Mouse (Mus musculus) layer of hippocampus, adult 2 months (tissue): ENCODE data around the gene Sars. TPM values are rescaled to one million over a fixed set of nuclear protein-coding genes. Genes with fewer than 3 reads are reported as not detected.
A peak's percentile ranks its signal among the peaks of the same experiment; 100 is the strongest.

ENCODE experiments used
- DNase-seq, 2 experiments: peaks; one replicate each; pipeline ENCODE4 v3.0.0; 2022; ENCODE audit warnings: low spot score in 2 of 2
- H3K27ac ChIP-seq: fragments of 200-600 bp; 2 replicates; pipeline ENCODE4 v1.8.1; 2022
- H3K4me3 ChIP-seq: fragments of 200-600 bp; 2 replicates; pipeline ENCODE4 v1.8.1; 2022; ENCODE audit warnings: mild to moderate bottlenecking
- CTCF ChIP-seq: fragments of 200-600 bp; conservative IDR thresholded peaks from 2 replicates; pipeline ENCODE4 v1.8.1; 2022; ENCODE audit warnings: antibody characterized with exemption, mild to moderate bottlenecking, moderate library complexity
- long read RNA-seq, 2 experiments: library from polyadenylated mRNA; stranded (forward); transcript quantifications; one replicate each; pipeline ENCODE4 v2.0.0; 2021; ENCODE audit warnings: borderline mapping rate in 2 of 2
- total RNA-seq, 2 experiments: library from RNA; stranded (reverse); gene quantifications; 2 replicates each; pipeline ENCODE4 v1.2.3; 2021

Sars gene
- total RNA-seq: 100 to 1,000 TPM; 198 to 213 TPM
- long read RNA-seq, experiment 1, transcript Sars-202 (12 exons, 1,866 nt): minor isoform, 19 of 137 reads
- long read RNA-seq, experiment 1, transcript Sars-201 (11 exons, 3,570 nt): major isoform, 73 of 137 reads
- long read RNA-seq, experiment 1, partial matches to known transcripts: 20 of 137 reads
- long read RNA-seq, experiment 1, other reads (novel, unspliced or antisense): 25 of 137 reads
- long read RNA-seq, experiment 2, transcript Sars-201 (11 exons, 3,570 nt): major isoform, 104 of 175 reads
- long read RNA-seq, experiment 2, transcript Sars-202 (12 exons, 1,866 nt): minor isoform, 22 of 175 reads
- long read RNA-seq, experiment 2, partial matches to known transcripts: 25 of 175 reads
- long read RNA-seq, experiment 2, other reads (novel, unspliced or antisense): 24 of 175 reads

- Histone ChIP-seq H3K4me3 (peak within 1 kb of the TSS; percentile 73), H3K27ac (peak within 1 kb of the TSS; percentile 95)
- TF ChIP-seq CTCF: peak; percentile 79
- peak; percentile 86 to 90 for DNase-seq
Observed at GRCm38 (mm10) chr3:108444698-108445365, at the start of gene Sars. Gene Sars (minus strand): TSS chr3:108445209.

GRCm38 (mm10) chr3:108489968-108490367, 45.0 kb upstream of the Sars start:
- no peak for DNase-seq
- H3K4me3 ChIP-seq: no peak overlapping the region
- no peak overlapping the region for H3K27ac ChIP-seq
- TF ChIP-seq CTCF: peak; percentile 65

GRCm38 (mm10) chr3:108484749-108485148, 39.7 kb upstream of the Sars start:
- DNase-seq: no peak
- TF ChIP-seq CTCF: no peak
- Histone ChIP-seq H3K27ac (no peak overlapping the region), H3K4me3 (no peak overlapping the region)

GRCm38 (mm10) chr3:108478800-108479199, 33.8 kb upstream of the Sars start:
- no peak for DNase-seq
- no peak for TF ChIP-seq CTCF
- Histone ChIP-seq H3K4me3 (no peak overlapping the region), H3K27ac (no peak overlapping the region)

- no peak overlapping the region for H3K27ac ChIP-seq
- no peak overlapping the region for H3K4me3 ChIP-seq
- no peak for DNase-seq
- TF ChIP-seq CTCF: no peak
Observed at GRCm38 (mm10) chr3:108476761-108477619, 32.0 kb upstream of the Sars start.

- no peak for DNase-seq
- no peak for TF ChIP-seq CTCF
Observed at GRCm38 (mm10) chr3:108475496-108475895, 30.5 kb upstream of the Sars start.

GRCm38 (mm10) chr3:108474969-108475368, 30.0 kb upstream of the Sars start:
- DNase-seq: no peak
- no peak overlapping the region for H3K27ac ChIP-seq
- H3K4me3 ChIP-seq: no peak overlapping the region
- TF ChIP-seq CTCF: no peak

More at GRCm38 (mm10) chr3:108475496-108475895, 30.5 kb upstream of the Sars start:
- Histone ChIP-seq H3K27ac (no peak overlapping the region), H3K4me3 (no peak overlapping the region)

- Histone ChIP-seq H3K4me3 (no peak overlapping the region), H3K27ac (no peak overlapping the region)
- DNase-seq: no peak
- TF ChIP-seq CTCF: no peak
Observed at GRCm38 (mm10) chr3:108467760-108468159, 22.8 kb upstream of the Sars start.

- TF ChIP-seq CTCF: peak; percentile 85
- DNase-seq: peak in 1 of 2 experiments; percentile 72
- H3K27ac ChIP-seq: no peak overlapping the region
- H3K4me3 ChIP-seq: no peak overlapping the region
Observed at GRCm38 (mm10) chr3:108466425-108466824, 21.4 kb upstream of the Sars start.

- Histone ChIP-seq H3K27ac (no peak overlapping the region), H3K4me3 (no peak overlapping the region)
- TF ChIP-seq CTCF: peak; percentile 24; the same call in 1 of the 2 replicates
- no peak for DNase-seq
Observed at GRCm38 (mm10) chr3:108458866-108459265, 13.9 kb upstream of the Sars start.

- no peak overlapping the region for H3K4me3 ChIP-seq
- TF ChIP-seq CTCF: no peak
- H3K27ac ChIP-seq: no peak overlapping the region
- DNase-seq: no peak
Observed at GRCm38 (mm10) chr3:108458380-108458779, 13.4 kb upstream of the Sars start.

GRCm38 (mm10) chr3:108454172-108454571, 9.2 kb upstream of the Sars start:
- no peak overlapping the region for H3K4me3 ChIP-seq
- DNase-seq: no peak
- TF ChIP-seq CTCF: no peak
- H3K27ac ChIP-seq: no peak overlapping the region

GRCm38 (mm10) chr3:108451969-108452368, 7.0 kb upstream of the Sars start:
- no peak overlapping the region for H3K4me3 ChIP-seq
- no peak overlapping the region for H3K27ac ChIP-seq
- TF ChIP-seq CTCF: no peak
- DNase-seq: no peak
